Comparison of ENCODE assay signal across 11 mouse cellular contexts in the genomic region with DNA sequence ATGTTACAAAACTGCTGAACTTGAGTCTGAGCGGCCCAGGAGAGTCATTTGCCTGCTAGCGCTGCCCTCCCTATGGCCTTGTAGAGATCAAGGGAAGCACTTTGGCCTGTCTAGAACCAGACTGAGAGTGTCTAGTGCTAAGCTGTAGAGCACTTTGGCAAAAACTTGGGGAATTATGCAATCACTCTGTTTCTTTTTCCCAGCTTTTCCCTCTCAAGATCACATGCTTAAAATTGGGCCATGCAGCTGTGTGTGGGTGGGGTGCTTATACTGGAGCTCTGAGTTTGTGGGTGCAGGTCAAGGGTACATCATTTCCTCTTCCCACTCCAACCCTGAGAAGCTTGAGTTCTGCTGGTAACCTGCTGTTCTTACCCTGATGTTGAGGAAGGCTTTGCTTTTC. TPM values are rescaled to one million over a fixed set of nuclear protein-coding genes. Genes with fewer than 3 reads are reported as not detected.
DNase-seq lines count a peak whose midpoint lies in the region; ATAC-seq and TF ChIP-seq lines count a peak whose summit lies in the region.
"Had no signal": no experiment of that assay in that cellular context is flagged by ENCODE, and none has a peak within 500 bp of the region (broad histone marks: within the 10 kb centered on the region; RNA-seq: fewer than 3 reads in every experiment).

No protein-coding gene starts in this region.

- TF ChIP-seq POLR2A in limb, embryonic 14.5 days (IDR thresholded peaks at IDR 0.05; ENCODE audit: borderline replicate concordance, extremely low read depth, insufficient read depth, insufficient read length): no peak

- ATAC-seq in limb, embryonic 14.5 days (ENCODE audit: low FRiP score, low read depth): peak; percentile 47

- H3K27ac ChIP-seq in limb, embryonic 14.5 days (replicated peaks; ENCODE audit: low read depth, low read length): no peak overlapping the region
- H3K27ac ChIP-seq: limb, embryonic 12.5 days had no signal

- 69% methylated on average over 2 of the region's 2 CpGs for WGBS in limb, embryonic 14.5 days

- no peaks in the 10 kb centered on the region for H3K9me3 ChIP-seq in limb, embryonic 14.5 days (ENCODE audit: control insufficient read depth, low read length)
- H3K9me3 ChIP-seq: limb, embryonic 12.5 days had no signal

- H3K9ac ChIP-seq in limb, embryonic 14.5 days (ENCODE audit: low read depth, low read length, severe bottlenecking): no peak overlapping the region
- H3K9ac ChIP-seq: limb, embryonic 12.5 days had no signal

- H3K36me3 ChIP-seq in limb, embryonic 14.5 days (ENCODE audit: control insufficient read depth, insufficient read depth, low read length): no peaks in the 10 kb centered on the region
- H3K36me3 ChIP-seq: limb, embryonic 12.5 days had no signal

- H3K4me3 ChIP-seq in limb, embryonic 14.5 days (replicated peaks; ENCODE audit: low read length): no peak overlapping the region
- H3K4me3 ChIP-seq: limb, embryonic 12.5 days had no signal

- DNase-seq in adrenal gland, postnatal 36 days: peak; percentile 5 to 13
- DNase-seq in adrenal gland, postnatal 14 days: no peak
- DNase-seq in ovary, adult 18-20 months (ENCODE audit: low spot score): peak; percentile 8
- no peak for DNase-seq in ovary, postnatal 10 days (ENCODE audit: low spot score)
- DNase-seq in limb, embryonic 14.5 days (ENCODE audit: low spot score): no peak
- DNase-seq in thymus, postnatal 14 days: peak; percentile 48
- no peak for DNase-seq in embryo, embryonic 9.5 days (ENCODE audit: extremely low spot score)
- no peak for DNase-seq in cerebellum, postnatal 25 days

- no peak overlapping the region for H3K4me2 ChIP-seq in limb, embryonic 14.5 days (replicated peaks; ENCODE audit: low read depth, low read length, severe bottlenecking)
- H3K4me2 ChIP-seq: limb, embryonic 12.5 days had no signal

- no peaks in the 10 kb centered on the region for H3K4me1 ChIP-seq in limb, embryonic 14.5 days (ENCODE audit: control insufficient read depth, insufficient read depth, low read length)
- H3K4me1 ChIP-seq: limb, embryonic 12.5 days had no signal

- H3K27me3 ChIP-seq in limb, embryonic 14.5 days (ENCODE audit: control insufficient read depth, insufficient read depth, low read length): no peaks in the 10 kb centered on the region
- H3K27me3 ChIP-seq: limb, embryonic 12.5 days had no signal

RNA-seq across cellular contexts. Expression of a gene that starts 32.6 kb away (rescaled TPM):
- total RNA-seq in adrenal gland, postnatal 36 days (2021): 1 to 10 TPM; 1.5 to 1.7 TPM
- total RNA-seq in adrenal gland, postnatal 14 days (2021): 1.6 and 1.7 TPM in 2 replicates
- 0.03 TPM in 1 of 2 replicates, not detected in the other for polyA plus RNA-seq in limb, embryonic 14.5 days (2012; rRNA removed)
- not detected in 2 replicates for polyA plus RNA-seq in limb, embryonic 14.5 days (2014; fragmentation: Nextera tagmentation; extraction: Ambion mirVana)
- polyA plus RNA-seq: cortical plate, adult 2 months; hindbrain, embryonic 11.5 days; limb, embryonic 12.5 days had no signal

RNA-seq across cellular contexts. Expression of a gene that starts 38.4 kb away (rescaled TPM):
- 1 to 10 TPM; 1.5 to 1.7 TPM for total RNA-seq in adrenal gland, postnatal 36 days (2021)
- total RNA-seq in adrenal gland, postnatal 14 days (2021): 1.6 and 1.7 TPM in 2 replicates
- polyA plus RNA-seq in limb, embryonic 14.5 days (2012; rRNA removed): 0.03 TPM in 1 of 2 replicates, not detected in the other
- not detected in 2 replicates for polyA plus RNA-seq in limb, embryonic 14.5 days (2014; fragmentation: Nextera tagmentation; extraction: Ambion mirVana)
- polyA plus RNA-seq: cortical plate, adult 2 months; hindbrain, embryonic 11.5 days; limb, embryonic 12.5 days had no signal

RNA-seq across cellular contexts. Expression of a gene that starts 44.2 kb away (rescaled TPM):
- 1 to 10 TPM; 1.5 to 1.7 TPM for total RNA-seq in adrenal gland, postnatal 36 days (2021)
- 1.6 and 1.7 TPM in 2 replicates for total RNA-seq in adrenal gland, postnatal 14 days (2021)
- polyA plus RNA-seq in limb, embryonic 14.5 days (2012; rRNA removed): 0.03 TPM in 1 of 2 replicates, not detected in the other
- not detected in 2 replicates for polyA plus RNA-seq in limb, embryonic 14.5 days (2014; fragmentation: Nextera tagmentation; extraction: Ambion mirVana)
- polyA plus RNA-seq: cortical plate, adult 2 months; hindbrain, embryonic 11.5 days; limb, embryonic 12.5 days had no signal

RNA-seq across cellular contexts. Expression of a gene that starts 50.0 kb away (rescaled TPM):
- 1 to 10 TPM; 1.5 to 1.7 TPM for total RNA-seq in adrenal gland, postnatal 36 days (2021)
- 1.6 and 1.7 TPM in 2 replicates for total RNA-seq in adrenal gland, postnatal 14 days (2021)
- polyA plus RNA-seq in limb, embryonic 14.5 days (2012; rRNA removed): 0.03 TPM in 1 of 2 replicates, not detected in the other
- not detected in 2 replicates for polyA plus RNA-seq in limb, embryonic 14.5 days (2014; fragmentation: Nextera tagmentation; extraction: Ambion mirVana)
- polyA plus RNA-seq: cortical plate, adult 2 months; hindbrain, embryonic 11.5 days; limb, embryonic 12.5 days had no signal

RNA-seq across cellular contexts. Expression of a gene that starts 55.8 kb away (rescaled TPM):
- not detected for total RNA-seq in adrenal gland, postnatal 36 days (2021)
- 1.6 TPM in 1 of 2 replicates, not detected in the other for total RNA-seq in adrenal gland, postnatal 14 days (2021)
- not detected in 2 replicates for polyA plus RNA-seq in limb, embryonic 14.5 days (2012; rRNA removed)
- polyA plus RNA-seq in limb, embryonic 14.5 days (2014; fragmentation: Nextera tagmentation; extraction: Ambion mirVana): not detected in 2 replicates
- polyA plus RNA-seq: cortical plate, adult 2 months; hindbrain, embryonic 11.5 days; limb, embryonic 12.5 days had no signal

Comparison
In these comparisons a context has a peak if more than half of its experiments do, and no peak if none do; other contexts are left out.
1. DNase-seq: peak in adrenal gland, postnatal 36 days (2 of 2), ovary, adult 18-20 months (single experiment) and thymus, postnatal 14 days (single experiment); none in adrenal gland, postnatal 14 days (single experiment), ovary, postnatal 10 days (single experiment), limb, embryonic 14.5 days (single experiment), embryo, embryonic 9.5 days (single experiment) and cerebellum, postnatal 25 days (0 of 2).